Mouse (Mus musculus) brain, embryonic 14.5 days (tissue): ENCODE results near the gene Fbxw2.

Source experiments
- CTCF ChIP-seq: fragments of 200-500 bp; IDR thresholded peaks from 2 replicates; pipeline ENCODE4 v1.5.1; 2012; ENCODE audit warnings: inconsistent platforms, mild to moderate bottlenecking, moderate library complexity, borderline replicate concordance; ENCODE audit not compliant: insufficient read depth, insufficient read length; ENCODE audit errors: extremely low read depth
- POLR2A ChIP-seq: fragments of 200-500 bp; IDR thresholded peaks from 2 replicates; pipeline ENCODE4 v1.6.1; 2012; ENCODE audit warnings: mild to moderate bottlenecking, inconsistent platforms, borderline replicate concordance; ENCODE audit not compliant: poor library complexity, insufficient read depth, insufficient read length, severe bottlenecking; ENCODE audit errors: extremely low read depth

DNA sequence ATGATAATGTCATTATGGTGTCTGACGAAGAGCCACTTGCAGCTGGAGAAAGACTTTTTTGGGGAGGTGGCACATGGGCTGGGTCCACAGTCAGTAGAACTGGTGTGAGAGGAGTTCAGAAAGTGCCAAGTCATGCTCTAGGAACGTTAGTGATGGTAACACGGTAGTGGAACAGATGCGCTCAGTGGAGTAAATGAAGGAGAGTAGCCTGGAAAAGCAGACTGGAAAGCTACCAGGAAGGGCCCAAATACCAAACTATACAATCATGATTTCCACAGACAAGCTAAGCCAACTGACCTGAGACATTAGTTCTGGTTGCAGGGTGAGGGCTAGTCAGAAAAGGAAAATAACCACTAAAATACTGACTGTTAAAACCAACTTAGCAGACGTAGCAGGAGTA is 43.6 kb upstream of the Fbxw2 start:
- TF ChIP-seq CTCF (no peak), POLR2A (no peak)
